Mouse (Mus musculus) adrenal gland, postnatal 36 days (tissue): ENCODE measurements around the gene Anks1. TPM values are rescaled to one million over a fixed set of nuclear protein-coding genes. Genes with fewer than 3 reads are reported as not detected.
"Not testable (repeated sequence)": the region's sequence is repeated elsewhere in the genome, so short reads cannot be mapped to it uniquely, and the experiment has no call there.

Experiments used
- DNase-seq, 2 experiments: peaks; one replicate each; pipeline ENCODE4 v3.0.0; 2021; ENCODE audit warnings: mixed read lengths in 1 of 2
- total RNA-seq, 2 experiments: library from RNA; stranded (reverse); gene quantifications; 2 replicates each; pipeline ENCODE4 v1.2.3; 2021

Gene Anks1
- total RNA-seq, 2 experiments from 2014 or later = 22.3 to 27.7 TPM

GRCm38 (mm10) chr17:27930291-27930690 is 21.2 kb downstream of the Anks1 start:
- no peak for DNase-seq

GRCm38 (mm10) chr17:27931826-27932225 is 22.7 kb downstream of the Anks1 start:
- no peak for DNase-seq

GRCm38 (mm10) chr17:27934136-27934910 is 25.2 kb downstream of the Anks1 start:
- DNase-seq = no peak

GRCm38 (mm10) chr17:27935091-27935490 is 26.0 kb downstream of the Anks1 start:
- no peak for DNase-seq

GRCm38 (mm10) chr17:27937054-27937615 is 28.0 kb downstream of the Anks1 start:
- no peak for DNase-seq

GRCm38 (mm10) chr17:27938121-27938754 is 29.1 kb downstream of the Anks1 start:
- DNase-seq = peak in 1 of 2 experiments; percentile 16

GRCm38 (mm10) chr17:27939028-27939427 is 29.9 kb downstream of the Anks1 start:
- DNase-seq = no peak

GRCm38 (mm10) chr17:27940352-27940751 is 31.2 kb downstream of the Anks1 start:
- peak in 1 of 2 experiments; percentile 22 for DNase-seq

- DNase-seq = peak; percentile 39 to 49
Measured at GRCm38 (mm10) chr17:27941178-27941577, 32.1 kb downstream of the Anks1 start.

GRCm38 (mm10) chr17:27941698-27942097 is 32.6 kb downstream of the Anks1 start:
- DNase-seq = peak; percentile 38 to 44

- DNase-seq = no peak
Measured at GRCm38 (mm10) chr17:27942131-27942530, 33.0 kb downstream of the Anks1 start.

- DNase-seq = peak; percentile 62 to 71
Measured at GRCm38 (mm10) chr17:27945546-27946216, 36.6 kb downstream of the Anks1 start.

GRCm38 (mm10) chr17:27946371-27946770 is 37.3 kb downstream of the Anks1 start:
- DNase-seq = no peak

- no peak for DNase-seq
Measured at GRCm38 (mm10) chr17:27947155-27947554, 38.0 kb downstream of the Anks1 start.

GRCm38 (mm10) chr17:27953136-27953535 is 44.0 kb downstream of the Anks1 start:
- DNase-seq = no peak

- DNase-seq = no peak
Measured at GRCm38 (mm10) chr17:27954629-27955402, 45.7 kb downstream of the Anks1 start.

GRCm38 (mm10) chr17:27957649-27958048 is 48.5 kb downstream of the Anks1 start:
- DNase-seq = no peak

GRCm38 (mm10) chr17:27960128-27961111 is 51.3 kb downstream of the Anks1 start:
- DNase-seq = no peak

GRCm38 (mm10) chr17:27963120-27963519 is 54.0 kb downstream of the Anks1 start:
- not testable (repeated sequence) for DNase-seq

- DNase-seq = peak; percentile 42 to 49
Measured at GRCm38 (mm10) chr17:27964607-27965006, 55.5 kb downstream of the Anks1 start.

- DNase-seq = no peak
Measured at GRCm38 (mm10) chr17:27965292-27965691, 56.2 kb downstream of the Anks1 start.
